Mouse (Mus musculus): ENCODE data around the gene Efcab9.
"Not testable (repeated sequence)": the region's sequence is repeated elsewhere in the genome, so short reads cannot be mapped to it uniquely, and the experiment has no call there.

Efcab9 gene

GRCm38 (mm10) chr11:32538846-32539245, 7.0 kb upstream of the Efcab9 start:
- no peak for DNase-seq (ENCODE audit: low read depth, low spot score)

GRCm38 (mm10) chr11:32538435-32538834, 6.6 kb upstream of the Efcab9 start:
- DNase-seq (ENCODE audit: low read depth, low spot score), result no peak

DNA sequence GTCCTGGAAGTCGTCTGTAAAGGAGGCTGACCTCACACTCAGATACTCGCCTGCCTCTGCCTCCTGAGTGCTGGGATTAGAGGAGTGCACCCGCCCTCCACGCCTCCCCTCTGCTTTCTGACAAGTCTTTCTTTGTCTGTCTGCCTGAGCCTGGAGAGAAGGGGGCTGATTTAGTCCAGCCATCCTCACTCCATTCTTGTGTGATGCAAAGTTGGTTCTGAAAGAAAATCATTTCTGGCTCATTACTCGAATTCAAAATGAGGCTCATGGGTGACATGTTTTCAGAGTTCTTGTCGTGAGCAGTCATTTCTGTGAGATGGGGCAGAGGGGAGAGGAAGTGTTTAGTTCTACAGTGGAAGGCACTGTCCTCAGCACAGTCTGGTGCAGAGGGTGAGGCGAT, 5.1 kb upstream of the Efcab9 start:
- DNase-seq (ENCODE audit: low read depth, low spot score), result no peak

DNA sequence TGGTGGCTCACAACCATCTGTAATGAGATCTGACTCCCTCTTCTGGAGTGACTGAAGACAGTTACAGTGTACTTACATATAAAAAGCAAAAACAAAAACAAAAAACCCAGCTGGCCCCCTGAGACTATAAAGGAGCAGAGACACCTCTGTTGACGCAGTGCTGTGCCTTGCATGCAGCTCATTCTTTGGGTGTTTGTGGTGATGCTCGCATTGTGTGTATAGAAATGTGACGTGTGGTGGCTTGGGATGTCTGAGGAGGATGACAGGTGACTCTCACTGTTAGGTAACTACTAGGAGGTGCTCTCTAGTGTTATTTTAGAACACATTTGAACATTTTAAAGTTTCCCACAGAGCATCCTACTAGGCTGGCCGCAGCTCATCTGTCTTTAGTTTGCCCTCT, 3.8 kb upstream of the Efcab9 start:
- no peak for DNase-seq (ENCODE audit: low read depth, low spot score)

- no peak for DNase-seq (ENCODE audit: low read depth, low spot score)
Observed at GRCm38 (mm10) chr11:32534453-32535075, 2.7 kb upstream of the Efcab9 start.

DNA sequence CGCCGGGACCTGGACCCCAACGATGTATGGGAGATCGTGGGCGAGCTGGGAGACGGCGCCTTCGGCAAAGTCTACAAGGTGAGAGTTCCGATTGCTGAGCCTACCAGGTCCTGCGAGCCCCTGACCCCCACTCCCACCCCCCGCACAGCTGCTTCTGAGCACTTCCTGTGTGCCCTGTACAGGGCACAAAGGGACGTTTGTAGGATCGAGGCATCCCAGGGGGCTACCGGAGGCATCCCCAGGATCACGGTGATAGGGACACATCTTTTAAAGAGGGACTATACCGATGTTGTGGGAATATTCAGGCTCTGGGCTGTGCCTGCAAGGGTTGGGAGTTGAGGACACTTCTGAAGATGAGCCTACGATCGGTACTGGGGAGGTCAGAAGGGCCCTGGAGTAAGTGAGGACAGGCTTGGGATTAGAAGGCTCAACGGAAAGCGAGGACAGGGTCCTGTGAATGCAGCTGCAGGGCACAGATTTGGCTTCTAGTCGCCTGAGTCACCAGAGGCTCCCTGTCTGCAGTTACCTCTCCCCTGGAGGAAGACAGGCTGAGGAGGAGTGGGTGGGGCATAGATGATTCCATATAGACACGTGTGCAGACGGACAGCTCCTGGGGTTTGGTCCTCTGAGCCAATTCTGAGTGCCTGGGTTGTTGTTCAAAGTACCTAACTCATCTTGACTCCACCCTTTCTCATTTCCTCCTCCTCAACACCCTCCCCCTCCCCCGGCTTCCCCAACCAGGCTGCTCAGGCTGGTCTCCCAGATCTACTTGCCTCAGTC, 1.8 kb upstream of the Efcab9 start:
- peak; percentile 85 for DNase-seq (ENCODE audit: low read depth, low spot score)

DNA sequence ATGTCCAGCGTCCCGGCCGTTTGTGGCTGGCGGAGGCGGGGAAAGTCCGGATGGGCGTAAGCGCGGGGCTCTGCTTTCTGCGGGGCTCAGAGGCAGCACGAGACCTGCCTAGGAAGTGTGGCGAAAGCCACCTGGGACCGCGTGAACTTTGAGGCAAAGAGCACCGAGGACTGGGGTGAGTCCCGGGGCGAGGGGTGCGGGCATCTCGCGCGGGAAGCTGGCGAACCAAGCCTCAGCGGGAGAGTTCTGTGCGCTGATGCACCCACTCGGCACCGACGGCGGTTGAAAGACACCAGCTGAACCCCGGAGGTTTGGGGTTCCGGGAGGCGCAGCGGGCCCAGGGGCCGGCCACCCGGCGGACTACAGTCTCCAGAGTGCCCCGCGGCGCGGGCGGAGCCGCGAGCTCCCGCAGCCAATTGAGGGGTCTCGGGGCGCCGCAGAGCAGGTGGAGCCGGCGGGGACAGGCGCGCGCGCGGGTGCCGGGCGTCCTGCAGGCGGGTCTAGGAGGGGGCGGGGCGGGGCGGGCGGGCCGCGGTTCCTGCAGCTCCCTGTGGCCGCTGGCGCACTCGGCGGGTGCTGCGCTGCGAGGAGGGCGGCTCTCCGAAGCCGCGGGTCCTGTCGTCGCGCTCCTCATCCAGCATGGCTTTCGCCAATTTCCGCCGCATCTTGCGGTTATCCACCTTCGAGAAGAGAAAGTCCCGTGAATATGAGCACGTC, 1.0 kb upstream of the Efcab9 start, which contains the start of gene Stk10:
TSS of gene Stk10 (plus strand) at position 541 of the 717 bp plus-strand sequence.
- DNase-seq (ENCODE audit: low read depth, low spot score), result peak; percentile 96

DNA sequence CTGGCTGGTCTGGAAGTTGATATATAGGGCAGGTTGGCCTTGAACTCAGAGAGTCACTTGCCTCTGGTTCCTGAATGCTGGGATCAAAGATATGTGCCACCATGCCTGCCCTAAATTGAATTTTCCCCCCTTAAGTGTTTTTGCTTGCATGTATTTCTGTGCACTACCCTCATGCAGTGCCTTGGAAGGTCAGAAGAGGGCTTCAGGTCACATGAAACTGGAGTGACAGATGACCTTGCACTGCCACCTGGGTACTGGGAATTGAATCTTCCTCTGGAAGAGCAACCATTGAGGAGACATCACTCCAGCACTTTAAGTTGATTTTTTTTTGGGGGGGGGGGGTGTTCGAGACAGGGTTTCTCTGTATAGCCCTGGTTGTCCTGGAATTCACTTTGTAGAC, 1.7 kb downstream of the Efcab9 start:
- DNase-seq (ENCODE audit: low read depth, low spot score), result no peak

- DNase-seq (ENCODE audit: low read depth, low spot score), result no peak
Observed at GRCm38 (mm10) chr11:32527006-32527405, 4.9 kb downstream of the Efcab9 start.

GRCm38 (mm10) chr11:32524122-32524920, 7.6 kb downstream of the Efcab9 start:
- DNase-seq (ENCODE audit: low read depth, low spot score), result no peak

- DNase-seq (ENCODE audit: low read depth, low spot score), result peak; percentile 59
Observed at GRCm38 (mm10) chr11:32521246-32521645, 10.6 kb downstream of the Efcab9 start.

- no peak for DNase-seq (ENCODE audit: low read depth, low spot score)
Observed at GRCm38 (mm10) chr11:32519354-32519753, 12.5 kb downstream of the Efcab9 start.

DNA sequence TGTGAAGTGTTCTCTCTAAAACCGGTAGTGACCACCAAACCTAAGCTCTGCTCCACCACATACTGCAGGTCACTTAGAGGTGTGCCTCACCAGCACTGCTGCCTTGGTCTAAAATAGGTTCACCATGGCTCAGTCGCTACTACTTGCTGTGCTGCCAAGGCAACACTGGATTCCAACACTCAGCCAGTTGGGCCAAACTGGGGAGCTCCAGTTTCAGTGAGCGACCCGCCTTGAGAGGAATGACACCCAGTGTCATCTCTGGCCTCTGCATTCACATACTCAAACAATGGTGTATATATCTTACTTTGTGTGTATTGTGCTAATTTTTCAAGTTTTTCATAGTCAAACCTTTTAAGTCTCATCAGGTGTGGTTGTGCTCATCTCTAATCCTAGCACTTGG, 13.1 kb downstream of the Efcab9 start:
- DNase-seq (ENCODE audit: low read depth, low spot score), result no peak

DNA sequence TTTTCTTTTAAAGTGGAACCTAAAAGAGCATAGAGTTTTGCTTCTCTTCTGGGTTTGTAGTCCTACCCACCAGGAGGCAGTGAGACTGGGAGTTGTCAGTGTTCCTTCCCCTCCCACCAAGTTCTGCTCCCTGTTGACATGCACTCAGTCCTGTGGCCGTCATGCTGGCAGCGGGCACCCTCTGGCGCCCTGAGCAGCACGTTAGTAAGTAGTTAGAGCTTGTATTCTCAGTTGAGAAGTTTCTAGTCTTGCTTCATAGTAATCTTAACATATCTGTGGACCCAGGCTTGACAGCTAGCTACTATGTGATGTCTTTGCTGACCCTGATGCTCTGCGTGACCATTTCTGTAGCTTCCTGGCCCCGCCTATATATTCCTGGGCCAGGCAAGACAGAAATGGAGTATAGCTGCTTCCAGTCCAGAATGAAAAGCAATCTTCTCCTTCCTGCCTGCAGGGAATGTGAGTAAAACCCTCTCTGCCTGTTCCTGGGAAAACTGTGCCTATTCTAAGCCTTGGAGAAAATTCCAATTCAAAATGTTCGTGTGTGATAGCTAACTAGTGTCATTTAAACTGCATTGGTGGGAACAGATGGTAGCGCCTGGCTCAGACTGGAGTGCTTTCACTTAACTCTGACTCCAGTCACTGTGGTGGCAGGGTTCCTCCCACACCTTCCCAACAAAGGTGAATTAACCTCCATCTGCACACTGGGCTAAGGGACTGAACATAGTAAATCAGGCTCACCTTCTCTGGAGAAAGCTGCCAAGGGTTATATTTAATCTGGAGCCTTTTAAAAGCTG, 14.8 kb downstream of the Efcab9 start:
- DNase-seq (ENCODE audit: low read depth, low spot score), result peak; percentile 98

- peak; percentile 38 for DNase-seq (ENCODE audit: low read depth, low spot score)
Observed at GRCm38 (mm10) chr11:32516091-32516490, 15.8 kb downstream of the Efcab9 start.

DNA sequence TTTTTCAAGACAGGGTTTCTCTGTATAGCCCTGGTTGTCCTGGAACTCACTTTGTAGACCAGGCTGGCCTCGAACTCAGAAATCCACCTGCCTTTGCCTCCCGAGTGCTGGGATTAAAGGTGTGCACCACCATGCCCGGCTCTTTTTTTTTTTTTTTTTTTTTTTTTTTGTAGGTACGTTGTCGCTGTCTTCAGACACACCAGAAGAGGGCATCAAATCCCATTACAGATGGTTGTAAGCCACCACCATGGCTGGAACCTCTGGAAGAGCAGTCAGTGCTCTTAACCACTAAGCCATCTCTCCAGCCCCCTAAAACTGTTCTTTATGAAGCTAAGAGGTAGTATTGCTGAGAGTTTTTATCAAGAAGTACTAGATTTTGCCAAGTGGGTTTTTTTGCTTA, 17.0 kb downstream of the Efcab9 start:
- not testable (repeated sequence) for DNase-seq (ENCODE audit: low read depth, low spot score)

- no peak for DNase-seq (ENCODE audit: low read depth, low spot score)
Observed at GRCm38 (mm10) chr11:32510930-32511329, 21.0 kb downstream of the Efcab9 start.

GRCm38 (mm10) chr11:32505091-32505739, 26.7 kb downstream of the Efcab9 start:
- peak; percentile 87 for DNase-seq (ENCODE audit: low read depth, low spot score)

- no peak for DNase-seq (ENCODE audit: low read depth, low spot score)
Observed at GRCm38 (mm10) chr11:32503711-32504110, 28.2 kb downstream of the Efcab9 start.

DNA sequence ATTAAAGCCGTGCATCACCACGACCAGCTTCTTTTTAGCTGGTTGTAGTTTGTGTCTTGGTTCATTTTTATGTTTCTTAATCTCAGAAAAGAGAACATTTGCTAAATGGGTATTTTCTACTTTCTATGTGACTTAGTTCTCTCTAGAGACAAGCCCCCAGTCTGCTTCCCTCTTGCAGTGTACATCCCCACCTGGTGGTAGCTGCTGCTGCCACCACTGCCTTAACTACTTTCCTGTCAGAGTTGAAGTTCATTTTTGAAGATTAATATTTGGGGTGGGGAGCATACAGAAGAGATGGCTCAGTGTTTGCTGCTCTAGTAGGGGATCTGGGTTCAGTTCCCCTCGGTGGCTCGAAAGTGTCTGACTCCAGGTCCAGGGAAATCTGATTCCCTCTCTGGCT, 31.9 kb downstream of the Efcab9 start:
- DNase-seq (ENCODE audit: low read depth, low spot score), result no peak

All from brain, adult 2 months (tissue).